Mouse (Mus musculus) lung, adult 10 weeks (tissue): ENCODE results near the gene Tbcel. TPM values are rescaled to one million over a fixed set of nuclear protein-coding genes. Genes with fewer than 3 reads are reported as not detected.

Source experiments
- polyA plus RNA-seq: library from polyadenylated mRNA; stranded (reverse); fragments of 350-450 nt; fragmentation: Illumina TruSeq; extraction: RNeasy Lipid Tissue Mini Kit (QIAGEN cat#74804); gene quantifications from one replicate; pipeline ENCODE4 v1.2.3, GENCODE M21; 2014; ENCODE audit warnings: low read depth, low replicate concordance; ENCODE audit not compliant: insufficient read depth

Gene Tbcel
- 13.2 TPM for polyA plus RNA-seq

DNA sequence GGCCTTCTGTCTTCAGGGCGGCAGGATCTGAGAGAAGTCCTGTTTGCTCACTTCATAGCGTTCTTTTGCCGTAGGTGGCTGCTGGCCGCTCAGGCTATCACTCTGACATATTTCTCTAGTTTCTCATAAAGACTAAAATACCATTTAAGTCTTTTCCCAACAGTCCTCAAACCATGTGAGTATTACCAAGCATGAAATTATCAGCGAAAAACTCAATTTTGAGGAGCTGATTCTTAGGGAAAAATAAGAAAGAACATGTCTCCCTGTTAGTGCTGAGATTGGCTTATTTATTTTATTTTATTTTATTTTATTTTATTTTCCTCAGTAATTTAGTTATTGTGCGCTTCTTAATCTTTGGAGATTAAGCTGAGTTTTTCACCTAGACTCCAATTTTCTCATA, at the start of gene Tbcel:
TSS of gene Tbcel (minus strand) at position 101 of the 400 bp plus-strand sequence.

DNA sequence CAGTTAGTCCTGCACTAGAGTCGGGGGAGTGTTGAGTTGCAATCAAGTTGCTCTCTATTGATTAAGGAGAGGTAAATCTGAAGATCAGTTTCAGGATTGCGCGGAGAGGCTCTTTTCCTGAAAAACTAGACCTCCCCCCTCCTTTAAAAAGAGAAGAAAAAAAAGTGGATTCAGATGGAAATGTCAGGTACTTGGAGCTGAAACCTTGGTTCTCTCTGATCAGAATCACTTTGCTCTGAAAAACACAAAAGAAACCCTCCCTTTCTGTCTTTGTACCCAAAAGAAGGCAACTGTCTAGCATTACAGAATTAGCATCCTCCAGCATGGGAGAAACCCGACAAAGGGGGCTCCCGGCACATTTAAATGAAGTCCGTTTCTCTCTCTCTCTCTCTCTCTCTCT, 107.8 kb downstream of the Tbcel start, which contains the start of gene Tecta:
TSS of gene Tecta (minus strand) at position 101 of the 400 bp plus-strand sequence.

Other genes with a start within 250 kb of the Tbcel start
- 24.5 TPM for gene Sc5d, start 243.6 kb downstream of the Tbcel start, polyA plus RNA-seq
- not detected for gene Tecta, start 107.9 kb downstream of the Tbcel start, polyA plus RNA-seq